Mouse (Mus musculus) CD4-positive helper T cell, adult 2 months (primary cell): ENCODE measurements around the gene Lpcat1.

ENCODE experiments used
- DNase-seq: peaks from one replicate; pipeline ENCODE4 v3.0.0-alpha.2; 2012; ENCODE audit warnings: low read depth, missing footprints, low spot score

Lpcat1 gene

GRCm38 (mm10) chr13:73476259-73476658 is 9.3 kb downstream of the Lpcat1 start:
- DNase-seq, result no peak

GRCm38 (mm10) chr13:73476796-73477195 is 9.8 kb downstream of the Lpcat1 start:
- DNase-seq, result no peak

GRCm38 (mm10) chr13:73477841-73478240 is 10.8 kb downstream of the Lpcat1 start:
- no peak for DNase-seq

GRCm38 (mm10) chr13:73482476-73482875 is 15.5 kb downstream of the Lpcat1 start:
- DNase-seq, result peak; percentile 40

- DNase-seq, result no peak
Measured at GRCm38 (mm10) chr13:73483331-73483730, 16.3 kb downstream of the Lpcat1 start.

- DNase-seq, result no peak
Measured at GRCm38 (mm10) chr13:73484171-73484570, 17.2 kb downstream of the Lpcat1 start.

GRCm38 (mm10) chr13:73488105-73488504 is 21.1 kb downstream of the Lpcat1 start:
- peak; percentile 44 for DNase-seq

GRCm38 (mm10) chr13:73488707-73489106 is 21.7 kb downstream of the Lpcat1 start:
- DNase-seq, result no peak

- DNase-seq, result no peak
Measured at GRCm38 (mm10) chr13:73489986-73490385, 23.0 kb downstream of the Lpcat1 start.

- no peak for DNase-seq
Measured at GRCm38 (mm10) chr13:73490564-73491170, 23.7 kb downstream of the Lpcat1 start.

- no peak for DNase-seq
Measured at GRCm38 (mm10) chr13:73493183-73493582, 26.2 kb downstream of the Lpcat1 start.

GRCm38 (mm10) chr13:73494528-73494927 is 27.5 kb downstream of the Lpcat1 start:
- DNase-seq, result no peak

- no peak for DNase-seq
Measured at GRCm38 (mm10) chr13:73496137-73496536, 29.1 kb downstream of the Lpcat1 start.

GRCm38 (mm10) chr13:73499893-73500604 is 33.1 kb downstream of the Lpcat1 start:
- no peak for DNase-seq

GRCm38 (mm10) chr13:73502719-73503118 is 35.7 kb downstream of the Lpcat1 start:
- peak; percentile 45 for DNase-seq

- DNase-seq, result peak; percentile 76
Measured at GRCm38 (mm10) chr13:73505686-73506467, 38.9 kb downstream of the Lpcat1 start.

GRCm38 (mm10) chr13:73508817-73509550 is 42.0 kb downstream of the Lpcat1 start:
- no peak for DNase-seq

GRCm38 (mm10) chr13:73509869-73510268 is 42.9 kb downstream of the Lpcat1 start:
- no peak for DNase-seq

GRCm38 (mm10) chr13:73512776-73513673 is 46.0 kb downstream of the Lpcat1 start:
- DNase-seq, result peak; percentile 59

- no peak for DNase-seq
Measured at GRCm38 (mm10) chr13:73516886-73517285, 49.9 kb downstream of the Lpcat1 start.

GRCm38 (mm10) chr13:73533716-73534115 is 66.7 kb downstream of the Lpcat1 start:
- DNase-seq, result no peak
